Mouse (Mus musculus) NIH3T3 (cell line): Measurements from ENCODE around the gene Chrm3.
A peak's percentile ranks its signal among the peaks of the same experiment; 100 is the strongest.

Experiments used
- DNase-seq: peaks from one replicate; pipeline ENCODE4 v3.0.0-alpha.2; 2012; ENCODE audit warnings: low read depth

Gene Chrm3

GRCm38 (mm10) chr13:10068927-10069580, 291.6 kb downstream of the Chrm3 start:
- no peak for DNase-seq

- DNase-seq: no peak
These were observed 293.6 kb downstream of the Chrm3 start for GRCm38 (mm10) chr13:10066829-10067618.

- DNase-seq: no peak
These were observed 294.9 kb downstream of the Chrm3 start for GRCm38 (mm10) chr13:10065776-10066175.

GRCm38 (mm10) chr13:10062681-10063080, 298.0 kb downstream of the Chrm3 start:
- no peak for DNase-seq

- no peak for DNase-seq
These were observed 301.7 kb downstream of the Chrm3 start for GRCm38 (mm10) chr13:10058993-10059392.

- no peak for DNase-seq
These were observed 302.9 kb downstream of the Chrm3 start for GRCm38 (mm10) chr13:10057644-10058198.

- DNase-seq: no peak
These were observed 306.6 kb downstream of the Chrm3 start for GRCm38 (mm10) chr13:10054086-10054485.

- no peak for DNase-seq
These were observed 307.3 kb downstream of the Chrm3 start for GRCm38 (mm10) chr13:10053301-10053889.

GRCm38 (mm10) chr13:10045651-10046350, 314.8 kb downstream of the Chrm3 start:
- DNase-seq: no peak

- no peak for DNase-seq
These were observed 316.6 kb downstream of the Chrm3 start for GRCm38 (mm10) chr13:10044084-10044483.

GRCm38 (mm10) chr13:10033570-10034399, 326.9 kb downstream of the Chrm3 start:
- no peak for DNase-seq

- DNase-seq: no peak
These were observed 329.1 kb downstream of the Chrm3 start for GRCm38 (mm10) chr13:10031547-10031946.

GRCm38 (mm10) chr13:10029944-10030343, 330.7 kb downstream of the Chrm3 start:
- DNase-seq: no peak

- no peak for DNase-seq
These were observed 335.5 kb downstream of the Chrm3 start for GRCm38 (mm10) chr13:10025134-10025533.

GRCm38 (mm10) chr13:10023112-10023511, 337.5 kb downstream of the Chrm3 start:
- no peak for DNase-seq

GRCm38 (mm10) chr13:10019252-10019651, 341.4 kb downstream of the Chrm3 start:
- peak; percentile 1 for DNase-seq

- DNase-seq: no peak
These were observed 357.7 kb downstream of the Chrm3 start for GRCm38 (mm10) chr13:10002916-10003315.

- no peak for DNase-seq
These were observed 362.9 kb downstream of the Chrm3 start for GRCm38 (mm10) chr13:9997664-9998328.

- no peak for DNase-seq
These were observed 364.8 kb downstream of the Chrm3 start for GRCm38 (mm10) chr13:9995852-9996251.

- no peak for DNase-seq
These were observed 367.1 kb downstream of the Chrm3 start for GRCm38 (mm10) chr13:9993571-9993970.

- DNase-seq: no peak
These were observed 368.0 kb downstream of the Chrm3 start for GRCm38 (mm10) chr13:9992640-9993039.
